Mouse (Mus musculus): ENCODE data around the gene Nxf1.

DNA sequence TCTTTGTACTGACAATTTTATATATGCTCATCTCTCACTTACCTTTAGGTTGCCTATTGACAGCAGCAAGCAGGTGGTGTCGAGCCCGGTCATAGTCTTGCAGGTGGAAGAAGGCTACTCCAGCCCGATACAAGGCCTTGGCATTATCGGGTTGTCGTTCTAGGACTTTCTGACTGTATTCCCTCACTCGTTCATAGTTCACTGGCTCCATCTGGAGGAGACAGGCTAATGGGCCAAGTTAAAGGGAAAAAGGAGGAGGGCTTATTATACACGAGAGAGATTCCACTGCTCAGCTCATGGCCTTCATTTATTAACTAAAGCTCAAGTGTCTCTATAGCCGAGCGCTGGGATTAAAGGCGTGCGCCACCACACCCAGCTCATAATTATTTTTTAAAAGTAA, 58.9 kb downstream of the Nxf1 start:
- no peak for TF ChIP-seq ETS1 (conservative IDR thresholded peaks at IDR 0.05; ENCODE audit: low read depth, low read length)
- no peak for TF ChIP-seq MAX (IDR thresholded peaks at IDR 0.05; ENCODE audit: low read length)
- peak in 1 of 2 experiments; percentile 47; a peak in 2 of 4 replicates for TF ChIP-seq CTCF (conservative IDR thresholded peaks at IDR 0.05 in 1 of 2, IDR thresholded peaks at IDR 0.05 in 1 of 2; ENCODE audit: low read depth in 2 of 2, low read length in 2 of 2)
- no peak for TF ChIP-seq POLR2A (IDR thresholded peaks at IDR 0.05; ENCODE audit: low read depth, low read length)
- no peak for TF ChIP-seq USF1 (IDR thresholded peaks at IDR 0.05; ENCODE audit: low read depth, low read length)
- no peak for TF ChIP-seq NRF1 (IDR thresholded peaks at IDR 0.05; ENCODE audit: low read depth, low read length)
- TF ChIP-seq EP300 (IDR thresholded peaks at IDR 0.05; ENCODE audit: low read length) = no peak
- no peak for TF ChIP-seq ZC3H11A (IDR thresholded peaks at IDR 0.05; ENCODE audit: low read depth, low read length)
- no peak for TF ChIP-seq HCFC1 (IDR thresholded peaks at IDR 0.05; ENCODE audit: low read depth, low read length)
- TF ChIP-seq MAZ (IDR thresholded peaks at IDR 0.05; ENCODE audit: low read depth, low read length) = no peak
- TF ChIP-seq SMC3 (IDR thresholded peaks at IDR 0.05; ENCODE audit: low read depth, low read length) = peak; percentile 27; the same call in 1 of the 2 replicates

Data from CH12.LX (cell line).